Mouse (Mus musculus): ENCODE results near the gene Txnrd3. TPM values are rescaled to one million over a fixed set of nuclear protein-coding genes. Genes with fewer than 3 reads are reported as not detected.

Txnrd3 gene
- polyA plus RNA-seq, 1 experiment from 2014 or later, result 23.5 TPM

- no peak for DNase-seq (ENCODE audit: low spot score)
Measured at GRCm38 (mm10) chr6:89655011-89655410, 11.2 kb downstream of the Txnrd3 start.

- no peak for DNase-seq (ENCODE audit: low spot score)
Measured at GRCm38 (mm10) chr6:89658342-89658741, 14.6 kb downstream of the Txnrd3 start.

- DNase-seq (ENCODE audit: low spot score), result no peak
Measured at GRCm38 (mm10) chr6:89658931-89659330, 15.1 kb downstream of the Txnrd3 start.

- DNase-seq (ENCODE audit: low spot score), result peak; percentile 27
Measured at GRCm38 (mm10) chr6:89659692-89660423, 16.1 kb downstream of the Txnrd3 start.

GRCm38 (mm10) chr6:89660490-89660889, 16.7 kb downstream of the Txnrd3 start:
- no peak for DNase-seq (ENCODE audit: low spot score)

- no peak for DNase-seq (ENCODE audit: low spot score)
Measured at GRCm38 (mm10) chr6:89662521-89662920, 18.7 kb downstream of the Txnrd3 start.

GRCm38 (mm10) chr6:89665155-89665554, 21.4 kb downstream of the Txnrd3 start:
- no peak for DNase-seq (ENCODE audit: low spot score)

GRCm38 (mm10) chr6:89665667-89666066, 21.9 kb downstream of the Txnrd3 start:
- no peak for DNase-seq (ENCODE audit: low spot score)

- DNase-seq (ENCODE audit: low spot score), result no peak
Measured at GRCm38 (mm10) chr6:89666976-89667375, 23.2 kb downstream of the Txnrd3 start.

- DNase-seq (ENCODE audit: low spot score), result no peak
Measured at GRCm38 (mm10) chr6:89669556-89669955, 25.8 kb downstream of the Txnrd3 start.

- no peak for DNase-seq (ENCODE audit: low spot score)
Measured at GRCm38 (mm10) chr6:89671431-89671830, 27.6 kb downstream of the Txnrd3 start.

- DNase-seq (ENCODE audit: low spot score), result no peak
Measured at GRCm38 (mm10) chr6:89672641-89673040, 28.9 kb downstream of the Txnrd3 start.

GRCm38 (mm10) chr6:89673135-89673780, 29.5 kb downstream of the Txnrd3 start:
- no peak for DNase-seq (ENCODE audit: low spot score)

GRCm38 (mm10) chr6:89678522-89678921, 34.7 kb downstream of the Txnrd3 start:
- DNase-seq (ENCODE audit: low spot score), result no peak

GRCm38 (mm10) chr6:89679291-89679835, 35.6 kb downstream of the Txnrd3 start:
- peak; percentile 68 for DNase-seq (ENCODE audit: low spot score)

- DNase-seq (ENCODE audit: low spot score), result peak; percentile 72
Measured at GRCm38 (mm10) chr6:89680155-89680554, 36.4 kb downstream of the Txnrd3 start.

- DNase-seq (ENCODE audit: low spot score), result no peak
Measured at GRCm38 (mm10) chr6:89684231-89684630, 40.4 kb downstream of the Txnrd3 start.

GRCm38 (mm10) chr6:89687100-89687499, 43.3 kb downstream of the Txnrd3 start:
- no peak for DNase-seq (ENCODE audit: low spot score)

GRCm38 (mm10) chr6:89706624-89707023, 62.8 kb downstream of the Txnrd3 start:
- DNase-seq (ENCODE audit: low spot score), result no peak

- DNase-seq (ENCODE audit: low spot score), result no peak
Measured at GRCm38 (mm10) chr6:89707240-89707639, 63.5 kb downstream of the Txnrd3 start, which contains the start of gene Vmn1r40. Vmn1r40 (plus strand) TSS chr6:89707540.

- DNase-seq (ENCODE audit: low spot score), result no peak
Measured at GRCm38 (mm10) chr6:89718051-89718450, 74.3 kb downstream of the Txnrd3 start.
